Mouse (Mus musculus): ENCODE data around the gene Map3k5.

Gene Map3k5

GRCm38 (mm10) chr10:20167467-20167866 is 233.2 kb downstream of the Map3k5 start:
- DNase-seq: no peak

GRCm38 (mm10) chr10:20169182-20169674 is 235.0 kb downstream of the Map3k5 start:
- no peak for DNase-seq

GRCm38 (mm10) chr10:20169927-20170604 is 235.8 kb downstream of the Map3k5 start:
- DNase-seq: no peak

DNA sequence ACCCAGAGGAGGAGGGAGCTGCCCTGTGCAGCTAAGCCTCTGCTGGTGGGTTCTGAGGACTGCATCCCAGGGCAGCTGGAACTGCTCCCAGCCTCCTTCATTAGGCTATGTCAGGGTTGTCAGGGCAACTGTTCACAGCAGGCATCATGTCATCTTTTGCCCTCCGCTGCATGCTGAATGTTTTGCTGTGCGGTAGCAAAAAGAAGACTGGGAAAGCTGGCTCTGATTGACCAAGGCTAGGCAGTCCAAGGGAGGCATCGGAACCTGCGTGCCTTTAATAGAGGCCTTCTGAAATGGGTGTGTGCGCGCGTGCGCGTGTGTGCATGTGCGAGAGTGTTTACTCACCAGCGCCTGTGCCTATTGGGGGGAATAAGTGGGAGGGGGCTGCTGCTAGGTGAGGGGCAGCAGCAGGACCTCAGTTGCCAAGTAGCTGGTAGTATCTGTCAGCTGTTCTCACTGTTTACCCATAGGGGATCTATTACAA is 236.4 kb downstream of the Map3k5 start:
- peak; percentile 79 for DNase-seq

DNA sequence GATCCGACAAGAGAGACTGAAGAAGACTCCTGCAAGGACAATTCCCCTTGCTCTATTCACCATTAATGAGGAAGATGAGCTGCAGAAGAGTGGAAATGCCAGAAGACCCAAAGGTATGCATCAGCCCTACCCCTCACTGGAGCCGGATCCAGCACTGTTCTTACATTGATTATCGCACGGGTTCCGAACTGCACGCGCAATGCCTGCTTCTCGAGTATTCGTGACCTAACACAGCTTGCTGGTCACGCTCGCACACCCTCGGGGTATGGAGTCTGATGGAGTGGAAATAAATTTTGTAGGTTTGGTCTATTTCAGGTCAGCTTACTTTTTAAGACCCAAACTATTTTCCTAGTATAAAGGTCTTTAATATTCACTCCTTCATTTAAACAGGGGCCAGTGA is 236.9 kb downstream of the Map3k5 start:
- DNase-seq: no peak

DNA sequence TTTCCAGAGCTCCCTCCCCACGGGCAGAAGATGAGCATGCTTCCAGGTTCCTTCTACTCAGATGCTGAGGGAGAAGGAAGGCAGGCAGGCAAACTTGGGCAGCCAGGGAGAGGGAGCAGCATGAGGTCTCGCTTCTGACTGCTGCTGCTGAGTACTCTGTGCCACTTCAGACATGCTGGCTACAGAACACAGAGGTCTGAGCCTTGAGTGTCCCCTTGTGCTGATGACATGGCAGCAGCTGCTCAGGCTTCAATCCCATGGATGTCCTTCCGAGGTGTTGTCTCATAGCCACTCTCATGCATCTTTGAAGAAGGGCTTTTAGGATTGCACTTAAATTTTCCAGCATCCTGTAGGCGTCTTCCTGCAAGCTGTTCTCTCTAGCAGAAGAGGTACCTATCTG is 237.5 kb downstream of the Map3k5 start:
- DNase-seq: no peak

DNA sequence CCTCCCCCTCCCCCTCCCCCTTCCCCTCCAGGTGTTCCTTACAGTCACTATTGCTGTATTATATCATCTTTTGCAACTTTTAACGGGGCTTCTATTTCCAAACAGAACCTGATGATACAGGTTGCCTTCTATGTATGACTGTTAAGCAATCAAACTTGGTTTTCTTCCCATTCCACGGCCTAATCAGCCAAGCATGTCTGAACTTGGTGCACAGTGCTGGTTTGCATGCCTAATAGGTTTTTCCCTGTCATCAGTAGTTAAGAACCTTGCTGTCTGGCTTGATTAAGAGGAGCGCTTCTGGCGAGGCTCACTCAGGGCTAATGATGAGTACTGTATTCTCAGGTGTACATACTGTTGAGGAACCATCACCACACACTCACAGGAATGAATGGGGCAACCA is 239.5 kb downstream of the Map3k5 start:
- no peak for DNase-seq

DNA sequence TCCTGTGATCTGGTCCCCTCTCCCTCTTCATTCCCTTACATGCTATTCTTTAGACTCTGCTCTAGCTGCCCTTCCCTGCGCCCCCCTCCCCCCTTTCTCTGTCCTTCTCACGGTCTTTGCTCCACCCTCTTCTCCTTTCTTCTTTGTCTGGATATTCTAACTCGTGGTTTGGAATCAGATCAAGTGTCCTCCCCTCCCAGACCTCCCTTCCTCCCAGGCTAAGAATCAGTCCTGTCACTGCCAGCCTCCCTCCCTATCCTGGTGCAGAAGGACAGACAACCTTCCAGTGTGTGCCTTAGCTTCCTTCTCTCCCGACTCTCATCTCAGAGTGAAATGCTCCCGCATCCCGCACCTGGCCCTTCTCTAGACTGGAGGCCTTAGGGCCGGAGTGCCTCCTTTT is 241.8 kb downstream of the Map3k5 start:
- DNase-seq: no peak

- no peak for DNase-seq
Measured at GRCm38 (mm10) chr10:20178807-20179605, 244.7 kb downstream of the Map3k5 start.

DNA sequence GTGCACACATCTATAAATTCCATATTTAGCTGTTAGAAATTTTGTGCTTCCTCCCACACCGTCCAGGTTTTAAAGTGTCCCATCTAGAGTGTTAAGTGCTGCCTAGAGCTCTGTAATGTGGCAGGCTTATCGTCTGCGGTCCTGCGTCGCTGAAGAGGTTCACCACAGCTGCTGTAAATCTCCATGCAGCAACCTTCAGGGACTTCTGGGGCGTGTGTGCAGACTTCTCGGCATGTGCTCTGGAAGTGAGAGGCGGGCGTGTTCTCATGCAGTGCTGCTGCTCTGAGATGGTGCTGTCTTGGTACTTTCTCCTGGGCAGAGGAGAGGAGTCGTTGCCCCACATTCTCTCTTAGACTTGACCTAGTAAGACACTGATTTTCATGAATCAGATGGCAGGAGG is 246.9 kb downstream of the Map3k5 start:
- peak; percentile 34 for DNase-seq

GRCm38 (mm10) chr10:20181680-20182399 is 247.6 kb downstream of the Map3k5 start:
- DNase-seq: no peak

- no peak for DNase-seq
Measured at GRCm38 (mm10) chr10:20184326-20184725, 250.1 kb downstream of the Map3k5 start.

GRCm38 (mm10) chr10:20185264-20185663 is 251.0 kb downstream of the Map3k5 start:
- DNase-seq: no peak

DNA sequence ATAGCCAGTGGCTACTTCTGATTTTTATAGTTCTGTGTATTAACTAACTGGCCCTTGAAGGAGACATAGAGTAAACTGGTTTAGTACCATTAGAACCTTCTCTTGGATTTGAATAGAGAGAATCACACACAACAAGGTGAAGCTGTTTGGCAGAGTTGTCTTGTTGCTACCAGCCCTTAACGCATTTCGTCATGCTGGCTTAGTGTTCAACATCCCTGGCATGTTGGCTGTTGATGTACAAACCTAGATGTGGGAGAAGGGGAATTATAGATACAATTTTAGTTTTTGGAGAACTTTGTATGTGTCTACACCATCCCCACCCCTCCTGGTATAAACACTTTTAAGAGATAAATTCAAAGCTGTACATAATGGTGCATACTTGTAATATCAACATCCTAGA is 251.5 kb downstream of the Map3k5 start:
- no peak for DNase-seq

GRCm38 (mm10) chr10:20186800-20187273 is 252.6 kb downstream of the Map3k5 start:
- DNase-seq: no peak

DNA sequence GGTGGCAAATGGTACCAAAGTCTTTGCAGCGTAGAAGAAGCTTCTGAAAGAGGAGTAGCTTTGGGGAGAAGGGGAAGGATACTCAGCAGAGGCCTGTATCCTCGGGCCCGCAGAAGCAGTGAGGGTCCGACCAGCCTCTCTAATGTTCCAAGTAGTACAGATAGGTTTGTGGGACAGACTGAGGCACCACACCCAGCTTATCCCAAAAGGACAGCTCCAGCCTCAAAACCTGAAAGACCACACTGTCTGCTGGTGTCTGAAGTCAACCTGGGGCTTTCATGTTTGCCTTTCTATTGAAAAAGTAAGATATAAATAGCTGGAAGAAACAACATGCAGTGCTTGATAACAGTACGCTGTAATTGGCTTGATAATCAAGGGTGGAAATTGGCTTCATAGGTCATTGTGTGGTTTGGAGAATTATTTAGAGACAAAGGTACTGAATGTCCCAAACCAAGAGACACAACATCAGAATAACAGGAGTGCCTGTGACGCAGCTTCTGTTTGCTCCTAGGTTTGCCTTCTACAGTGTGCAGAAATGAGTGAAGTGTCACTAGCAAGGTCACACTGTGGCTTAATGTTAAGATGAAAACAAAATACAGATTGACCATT is 256.0 kb downstream of the Map3k5 start:
- no peak for DNase-seq
